Mouse (Mus musculus) neural tube, embryonic 14.5 days (tissue): ENCODE measurements around the gene Met. TPM values are rescaled to one million over a fixed set of nuclear protein-coding genes. Genes with fewer than 3 reads are reported as not detected.

ENCODE experiments used
- ATAC-seq: fragments of 200-750 bp; cut with Nextera tagmentation; 2 replicates; pipeline ENCODE4 v1.8.0; 2017; ENCODE audit warnings: low read depth, mild to moderate bottlenecking, moderate TSS enrichment, moderate library complexity
- H3K27ac ChIP-seq: fragments of 300-500 bp; sonication (generic); 2 replicates; pipeline ENCODE4 v1.5.1; 2014; ENCODE audit warnings: low read depth, mild to moderate bottlenecking, control low read depth, low read length, moderate library complexity, mixed read lengths
- H3K27me3 ChIP-seq: fragments of 300-500 bp; sonication (generic); 2 replicates; pipeline ENCODE4 v1.6.1; 2014; ENCODE audit warnings: low read length; ENCODE audit not compliant: control insufficient read depth, insufficient read depth
- H3K36me3 ChIP-seq: fragments of 300-500 bp; sonication (generic); 2 replicates; pipeline ENCODE4 v1.6.1; 2014; ENCODE audit warnings: low read length, mixed read lengths; ENCODE audit not compliant: control insufficient read depth, insufficient read depth
- H3K4me1 ChIP-seq: fragments of 300-500 bp; sonication (generic); 2 replicates; pipeline ENCODE4 v1.6.1; 2014; ENCODE audit warnings: low read length; ENCODE audit not compliant: control insufficient read depth, insufficient read depth
- H3K4me2 ChIP-seq: fragments of 300-500 bp; sonication (generic); 2 replicates; pipeline ENCODE4 v1.6.1; 2014; ENCODE audit warnings: mild to moderate bottlenecking, low read depth, low read length, control low read depth
- H3K4me3 ChIP-seq: fragments of 300-500 bp; sonication (generic); 2 replicates; pipeline ENCODE4 v1.5.1; 2014; ENCODE audit warnings: low read depth, low read length, control low read depth, mixed read lengths
- H3K9ac ChIP-seq: fragments of 300-500 bp; sonication (generic); replicated peaks from 2 replicates; pipeline ENCODE4 v1.6.1; 2014; ENCODE audit warnings: low read depth, mild to moderate bottlenecking, control low read depth, low read length, mixed read lengths
- H3K9me3 ChIP-seq: fragments of 300-500 bp; sonication (generic); 2 replicates; pipeline ENCODE4 v1.6.1; 2016; ENCODE audit warnings: low read length; ENCODE audit not compliant: control insufficient read depth
- WGBS: fragments of 180-500 bp; shearing (Covaris S2); extraction: QIAGEN DNeasy Blood & Tissue Kit; methylation state at CpG from one replicate; pipeline ENCODE4 v1.1.7; 2014; 5-methylcytosine and 5-hydroxymethylcytosine counted together
- polyA plus RNA-seq: library from polyadenylated mRNA; unstranded; fragments of >200 nt; fragmentation: Nextera tagmentation; extraction: Ambion mirVana; gene quantifications from 2 replicates; pipeline ENCODE4 v1.2.1, GENCODE M21; 2014

Gene Met
- polyA plus RNA-seq, result 6.7 and 7.0 TPM in 2 replicates

GRCm38 (mm10) chr6:17463434-17464280, at the start of gene Met:
Met (plus strand) TSS chr6:17463800.
- H3K27ac ChIP-seq, result no peak within 1 kb of the TSS
- H3K4me2 ChIP-seq, result peak within 1 kb of the TSS; percentile 98
- H3K27me3 ChIP-seq, result peaks cover 3% of the 10 kb centered on the region; the same call in 1 of the 2 replicates
- 0 out of 2 replicates have a peak, but pooled peaks cover 3% of the 10 kb centered on the region for H3K4me1 ChIP-seq
- no peaks in the 10 kb centered on the region for H3K36me3 ChIP-seq
- WGBS, result under 1% methylated on average over 77 of the region's 78 CpGs
- H3K4me3 ChIP-seq, result peak within 1 kb of the TSS; percentile 59
- peak within 1 kb of the TSS; percentile 54 for H3K9ac ChIP-seq
- H3K9me3 ChIP-seq, result no peaks in the 10 kb centered on the region
- ATAC-seq, result peak; percentile 78

GRCm38 (mm10) chr6:17418226-17418625, 45.4 kb upstream of the Met start:
- no peak for ATAC-seq
- H3K4me3 ChIP-seq, result no peak overlapping the region
- H3K36me3 ChIP-seq, result no peaks in the 10 kb centered on the region
- H3K27ac ChIP-seq, result no peak overlapping the region
- H3K4me2 ChIP-seq, result no peak overlapping the region
- no peak overlapping the region for H3K9ac ChIP-seq
- H3K27me3 ChIP-seq, result no peaks in the 10 kb centered on the region
- H3K9me3 ChIP-seq, result no peaks in the 10 kb centered on the region
- no peaks in the 10 kb centered on the region for H3K4me1 ChIP-seq
- whole genome bisulfite sequencing, result 80% methylated on average over 7 of the region's 7 CpGs

- Histone ChIP-seq H3K36me3 (no peaks in the 10 kb centered on the region), H3K4me1 (no peaks in the 10 kb centered on the region), H3K27ac (no peak overlapping the region), H3K9ac (no peak overlapping the region), H3K9me3 (no peaks in the 10 kb centered on the region), H3K4me3 (no peak overlapping the region), H3K27me3 (no peaks in the 10 kb centered on the region), H3K4me2 (no peak overlapping the region)
- no peak for ATAC-seq
- WGBS, result 90% methylated on average over 1 of the region's 1 CpGs
Observed at GRCm38 (mm10) chr6:17422432-17422831, 41.2 kb upstream of the Met start.

GRCm38 (mm10) chr6:17429041-17429440, 34.6 kb upstream of the Met start:
- Histone ChIP-seq H3K4me3 (no peak overlapping the region), H3K27ac (no peak overlapping the region), H3K4me2 (no peak overlapping the region), H3K27me3 (no peaks in the 10 kb centered on the region), H3K9me3 (no peaks in the 10 kb centered on the region), H3K4me1 (no peaks in the 10 kb centered on the region), H3K36me3 (no peaks in the 10 kb centered on the region), H3K9ac (no peak overlapping the region)
- ATAC-seq, result no peak
- WGBS, result 84% methylated on average over 3 of the region's 3 CpGs

- Histone ChIP-seq H3K27ac (no peak overlapping the region), H3K4me1 (no peaks in the 10 kb centered on the region), H3K9ac (no peak overlapping the region), H3K4me2 (no peak overlapping the region), H3K36me3 (no peaks in the 10 kb centered on the region), H3K9me3 (no peaks in the 10 kb centered on the region), H3K4me3 (no peak overlapping the region), H3K27me3 (no peaks in the 10 kb centered on the region)
- WGBS, result 68% methylated on average over 3 of the region's 3 CpGs
- no peak for ATAC-seq
Observed at GRCm38 (mm10) chr6:17429611-17430010, 34.0 kb upstream of the Met start.

- WGBS, result 76% methylated on average over 4 of the region's 4 CpGs
- Histone ChIP-seq H3K4me3 (no peak overlapping the region), H3K36me3 (no peaks in the 10 kb centered on the region), H3K4me1 (no peaks in the 10 kb centered on the region), H3K27ac (no peak overlapping the region), H3K9me3 (no peaks in the 10 kb centered on the region), H3K9ac (no peak overlapping the region), H3K27me3 (no peaks in the 10 kb centered on the region), H3K4me2 (no peak overlapping the region)
- ATAC-seq, result no peak
Observed at GRCm38 (mm10) chr6:17443311-17443710, 20.3 kb upstream of the Met start.

- no peaks in the 10 kb centered on the region for H3K36me3 ChIP-seq
- no peak; the same call in 1 of the 2 replicates for ATAC-seq
- no peaks in the 10 kb centered on the region for H3K4me1 ChIP-seq
- 3% methylated on average over 5 of the region's 5 CpGs for WGBS
- H3K4me2 ChIP-seq, result no peak overlapping the region
- H3K4me3 ChIP-seq, result no peak overlapping the region
- no peaks in the 10 kb centered on the region for H3K27me3 ChIP-seq
- H3K27ac ChIP-seq, result no peak overlapping the region
- no peaks in the 10 kb centered on the region for H3K9me3 ChIP-seq
- no peak overlapping the region for H3K9ac ChIP-seq
Observed at GRCm38 (mm10) chr6:17451305-17451704, 12.3 kb upstream of the Met start.

GRCm38 (mm10) chr6:17455116-17455515, 8.5 kb upstream of the Met start:
- 82% methylated on average over 1 of the region's 1 CpGs for WGBS
- H3K27ac ChIP-seq, result no peak overlapping the region
- no peaks in the 10 kb centered on the region for H3K27me3 ChIP-seq
- H3K4me1 ChIP-seq, result no peaks in the 10 kb centered on the region
- no peak overlapping the region for H3K4me2 ChIP-seq
- H3K9ac ChIP-seq, result no peak overlapping the region
- H3K36me3 ChIP-seq, result no peaks in the 10 kb centered on the region
- no peak for ATAC-seq
- H3K4me3 ChIP-seq, result no peak overlapping the region
- no peaks in the 10 kb centered on the region for H3K9me3 ChIP-seq

GRCm38 (mm10) chr6:17459561-17459960, 4.0 kb upstream of the Met start:
- Histone ChIP-seq H3K36me3 (no peaks in the 10 kb centered on the region), H3K4me3 (no peak overlapping the region), H3K9ac (no peak overlapping the region), H3K4me2 (no peak overlapping the region), H3K27ac (no peak overlapping the region), H3K27me3 (peaks cover 3% of the 10 kb centered on the region; the same call in 1 of the 2 replicates), H3K4me1 (0 out of 2 replicates have a peak, but pooled peaks cover 1% of the 10 kb centered on the region), H3K9me3 (no peaks in the 10 kb centered on the region)
- WGBS, result 30% methylated on average over 6 of the region's 6 CpGs
- no peak for ATAC-seq
